Mouse (Mus musculus): ENCODE results near the gene Gse1.

Gene Gse1

GRCm38 (mm10) chr8:120300601-120301141 lies 72.4 kb downstream of the Gse1 start:
- peak; percentile 88 for DNase-seq

GRCm38 (mm10) chr8:120302941-120303675 lies 74.9 kb downstream of the Gse1 start:
- peak; percentile 71 for DNase-seq

- no peak for DNase-seq
These were observed 75.8 kb downstream of the Gse1 start for GRCm38 (mm10) chr8:120304097-120304496.

DNA sequence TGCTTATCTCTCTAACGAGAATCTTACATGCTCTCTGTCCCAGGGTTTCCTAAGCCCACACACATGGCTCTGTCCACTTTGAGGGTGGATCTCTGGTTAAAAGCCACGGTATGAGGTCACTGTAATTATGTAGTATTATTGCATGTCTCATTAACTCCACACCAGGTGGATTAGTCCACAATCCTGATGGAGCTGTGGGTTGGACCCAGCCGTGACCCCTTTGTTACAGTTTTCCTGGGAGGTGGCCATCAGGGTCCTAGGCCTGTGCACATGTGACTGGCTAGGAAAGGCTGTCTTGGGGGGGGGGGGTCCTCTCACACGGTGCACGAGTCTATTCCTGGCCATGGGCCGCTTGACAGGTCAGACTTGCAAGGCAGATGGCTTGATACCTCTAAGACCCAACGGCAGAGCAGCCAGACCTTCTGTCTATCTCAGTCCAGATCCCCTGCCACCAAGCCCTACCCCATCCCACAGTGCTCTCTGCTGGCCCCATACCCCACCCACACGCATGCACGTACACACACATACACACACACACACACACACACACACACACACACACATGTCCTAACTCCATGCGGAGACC lies 77.6 kb downstream of the Gse1 start:
- DNase-seq: no peak

DNA sequence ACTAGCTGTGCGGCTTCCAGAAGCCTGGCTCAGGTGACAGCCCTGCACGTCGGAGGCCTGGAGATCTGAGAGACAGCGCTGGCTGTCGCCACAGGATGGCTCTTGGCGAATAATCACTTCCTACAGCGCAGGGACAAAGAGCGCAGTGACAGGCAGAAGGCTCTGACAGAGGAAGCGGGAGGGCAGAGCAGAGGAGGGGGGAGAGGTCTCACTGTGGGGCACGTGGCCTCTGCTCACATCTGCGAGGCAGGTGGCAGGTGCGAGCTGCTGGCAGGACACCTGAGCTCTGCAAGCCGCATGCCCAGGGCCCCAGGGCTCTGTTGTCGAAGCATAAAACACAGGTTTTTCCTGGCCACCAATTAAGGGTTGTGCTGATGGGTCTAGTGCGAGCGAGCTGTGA lies 78.8 kb downstream of the Gse1 start:
- DNase-seq: no peak

DNA sequence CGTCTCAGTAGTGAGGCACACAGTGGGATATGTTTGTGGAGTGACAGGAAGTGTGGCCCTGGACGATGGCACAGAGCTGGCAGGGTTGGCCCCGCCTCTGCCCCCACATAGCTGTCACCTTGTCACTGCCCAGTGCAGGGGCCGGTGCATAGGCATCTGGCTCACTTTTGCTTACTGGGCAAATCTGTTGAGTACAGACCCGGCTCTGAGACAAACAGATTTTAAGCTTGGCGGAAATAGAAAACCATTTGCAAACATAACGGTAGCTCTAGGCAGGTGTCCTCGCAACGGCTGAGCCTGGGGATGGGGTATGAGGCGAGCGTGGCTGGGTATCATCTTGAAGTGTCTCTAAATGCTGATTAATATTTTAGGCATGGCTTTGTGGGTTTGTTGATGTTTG lies 79.3 kb downstream of the Gse1 start:
- no peak for DNase-seq

DNA sequence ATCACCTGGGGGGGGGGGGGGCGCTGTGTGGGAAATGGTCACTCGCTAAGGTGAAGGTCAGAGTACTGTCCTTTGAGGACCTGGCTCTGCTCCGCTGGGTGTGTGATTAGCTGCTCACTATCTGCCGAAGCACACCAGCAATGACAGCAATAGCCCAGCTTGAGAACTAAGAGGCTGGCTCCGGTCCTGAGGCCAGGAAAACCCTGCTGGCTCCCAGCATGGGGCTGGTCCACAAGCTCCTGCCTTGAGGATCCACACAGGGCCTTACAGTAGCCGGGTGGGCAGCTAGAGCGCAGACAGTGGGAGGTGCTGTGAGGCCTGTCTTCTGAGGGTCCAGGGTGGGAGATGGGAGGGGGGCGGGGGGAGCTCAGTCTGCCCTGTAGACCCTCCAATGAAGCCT lies 79.9 kb downstream of the Gse1 start:
- no peak for DNase-seq

DNA sequence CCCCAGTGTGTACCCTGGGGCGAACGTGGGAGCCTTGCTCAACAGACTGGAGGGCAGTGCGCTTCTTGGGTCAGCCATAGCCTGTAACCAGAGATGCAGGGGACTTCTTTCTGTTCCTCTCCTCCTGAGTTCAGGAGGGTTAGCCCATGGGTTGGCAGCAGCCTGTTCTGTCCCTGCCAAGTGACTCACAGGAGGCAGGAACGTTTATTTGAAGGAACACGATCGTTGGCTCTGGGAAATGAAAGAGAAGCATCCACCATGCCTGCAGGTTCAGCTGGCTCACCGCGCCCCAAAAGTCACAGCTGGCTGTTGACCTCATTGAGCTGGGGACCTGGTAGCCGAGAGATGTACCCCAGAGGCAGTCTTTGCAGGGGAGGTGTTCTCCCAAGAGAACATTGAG lies 80.3 kb downstream of the Gse1 start:
- DNase-seq: no peak

GRCm38 (mm10) chr8:120309326-120309725 lies 81.1 kb downstream of the Gse1 start:
- no peak for DNase-seq

DNA sequence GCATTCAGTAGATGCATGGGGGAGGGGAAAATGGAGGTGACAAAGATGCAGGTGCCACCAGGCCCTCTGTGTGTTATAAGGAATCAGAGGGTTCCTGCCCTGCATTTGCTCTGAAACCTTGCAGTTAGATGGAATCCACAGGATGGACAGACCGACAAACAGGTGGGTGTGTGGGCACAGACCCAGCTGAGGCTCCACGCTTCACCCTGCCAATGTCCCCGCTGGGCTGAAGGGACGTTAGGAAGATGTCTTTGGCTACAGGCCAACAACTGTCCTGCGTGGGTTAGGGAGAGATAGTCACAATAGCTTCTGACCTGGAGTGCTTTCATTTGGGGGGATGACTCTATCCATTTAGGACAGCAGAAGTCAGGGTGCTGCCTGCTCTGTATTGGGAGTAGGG lies 81.8 kb downstream of the Gse1 start:
- no peak for DNase-seq

DNA sequence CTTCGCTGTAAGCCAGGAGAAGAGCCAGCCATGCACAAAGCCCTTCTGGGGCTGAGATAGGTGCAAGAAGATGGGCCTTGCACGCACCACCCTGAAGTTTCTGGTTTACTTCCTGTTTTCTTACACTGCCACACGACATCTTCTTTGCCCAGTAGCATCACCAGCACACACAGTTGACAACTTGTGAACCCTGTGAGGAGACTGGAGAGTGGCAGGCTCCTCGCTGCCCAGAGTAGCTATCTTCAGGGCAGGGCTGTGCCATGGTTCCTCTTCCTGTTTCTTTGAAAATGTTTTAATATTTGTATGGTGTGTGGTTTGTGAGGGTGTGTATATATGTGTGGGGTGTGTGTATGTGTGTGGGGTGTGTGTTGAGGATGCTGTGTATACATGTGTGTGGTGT lies 84.2 kb downstream of the Gse1 start:
- DNase-seq: no peak

- no peak for DNase-seq
These were observed 85.4 kb downstream of the Gse1 start for GRCm38 (mm10) chr8:120313674-120314073.

DNA sequence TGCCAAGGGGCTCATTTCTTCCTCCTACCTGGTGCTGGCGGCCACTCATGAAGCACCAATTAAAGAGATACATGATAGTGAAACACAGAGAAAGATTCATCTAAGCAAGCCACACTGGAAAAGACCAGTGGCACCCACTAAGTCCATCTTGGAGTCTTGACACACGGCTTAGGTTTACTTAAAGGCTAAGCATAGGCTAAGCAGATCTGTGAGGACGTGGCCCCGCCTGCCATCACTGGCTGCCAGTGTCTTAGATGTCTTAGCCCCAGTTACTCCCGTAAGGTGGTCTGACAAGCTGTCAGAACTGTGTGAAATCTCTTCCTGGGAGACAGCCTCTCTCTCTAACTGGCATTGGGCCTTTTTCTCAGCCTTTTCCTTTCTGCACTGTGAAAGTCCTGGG lies 86.7 kb downstream of the Gse1 start:
- DNase-seq: no peak

GRCm38 (mm10) chr8:120315644-120316043 lies 87.4 kb downstream of the Gse1 start:
- no peak for DNase-seq

GRCm38 (mm10) chr8:120316707-120317106 lies 88.5 kb downstream of the Gse1 start:
- no peak for DNase-seq

DNA sequence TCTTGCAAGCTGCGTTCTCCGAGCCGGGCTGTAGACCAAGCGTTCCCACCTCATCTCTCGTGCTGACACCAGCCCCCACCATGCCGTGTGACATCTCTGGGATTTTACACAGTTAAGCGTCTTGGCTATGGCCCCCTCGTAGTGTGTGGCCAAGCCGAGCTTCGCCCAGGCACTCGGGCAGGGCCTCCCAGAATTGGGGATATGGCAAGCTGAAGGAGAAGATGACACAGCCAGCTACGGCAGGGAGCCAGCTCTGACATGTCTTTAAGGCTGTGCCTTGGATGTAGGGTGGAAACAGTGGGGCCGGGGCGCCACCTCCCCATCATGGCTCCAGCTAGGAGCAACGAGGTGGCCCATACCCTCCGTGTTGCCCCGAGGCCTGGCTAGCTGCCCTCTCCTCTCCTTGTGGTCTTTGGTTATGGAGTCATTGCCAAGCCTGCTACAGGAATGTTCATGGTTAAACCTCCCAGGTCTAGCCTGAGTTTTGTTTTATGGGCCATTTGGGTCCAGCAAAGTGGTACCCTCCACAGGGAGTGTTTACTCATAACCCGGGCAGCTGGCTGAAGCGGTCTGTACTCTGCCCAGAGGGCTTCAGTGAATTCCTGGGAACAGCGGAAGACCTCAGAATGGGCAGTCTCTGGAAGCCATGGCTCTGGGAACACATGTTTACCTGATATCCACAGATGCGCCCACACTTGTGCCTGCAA lies 89.0 kb downstream of the Gse1 start:
- no peak for DNase-seq

DNA sequence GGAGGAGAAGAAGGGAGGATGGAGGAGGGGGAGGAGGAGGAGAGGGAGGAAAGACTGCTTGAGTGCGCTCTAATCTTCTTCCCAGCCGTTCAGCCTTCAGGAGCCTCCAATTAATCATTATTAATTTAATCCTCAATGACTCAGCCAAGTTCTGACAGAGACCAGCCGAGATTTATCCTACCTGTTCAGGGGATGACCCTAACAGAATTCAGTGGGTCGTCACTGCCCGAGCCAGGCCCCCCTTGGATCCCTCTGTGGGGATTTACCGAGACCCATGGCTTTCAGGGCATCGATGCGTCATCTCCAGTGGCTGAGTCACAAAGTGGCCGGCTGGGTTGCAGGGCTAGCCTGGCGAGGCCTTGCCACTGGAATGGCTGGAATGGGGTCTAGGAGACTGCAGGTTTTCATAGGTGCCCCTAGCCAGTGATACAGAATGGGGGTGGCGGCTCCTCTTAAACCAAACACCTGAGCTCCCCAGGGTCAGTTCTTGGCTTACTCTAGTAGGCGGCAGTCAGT lies 90.3 kb downstream of the Gse1 start:
- no peak for DNase-seq

DNA sequence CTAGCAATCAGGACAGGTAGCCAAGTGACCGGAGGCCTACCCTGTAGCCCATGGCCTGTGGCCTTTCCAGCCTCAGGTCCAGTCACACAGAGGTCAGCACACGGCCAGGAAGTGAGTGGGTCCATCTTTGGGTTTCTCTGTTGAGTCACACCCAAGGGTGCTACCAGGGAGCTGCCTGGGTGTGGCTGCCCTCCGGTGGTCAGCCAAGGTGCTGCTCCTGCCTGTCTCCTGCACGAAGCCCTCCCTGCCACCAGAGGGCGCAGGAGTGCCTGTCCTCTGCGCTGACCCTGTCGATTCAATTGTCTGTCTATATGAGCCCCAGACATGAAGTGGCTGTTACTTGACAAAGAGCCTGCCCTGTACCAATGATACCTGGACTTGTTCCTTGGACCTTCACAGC lies 91.2 kb downstream of the Gse1 start:
- DNase-seq: peak; percentile 65

DNA sequence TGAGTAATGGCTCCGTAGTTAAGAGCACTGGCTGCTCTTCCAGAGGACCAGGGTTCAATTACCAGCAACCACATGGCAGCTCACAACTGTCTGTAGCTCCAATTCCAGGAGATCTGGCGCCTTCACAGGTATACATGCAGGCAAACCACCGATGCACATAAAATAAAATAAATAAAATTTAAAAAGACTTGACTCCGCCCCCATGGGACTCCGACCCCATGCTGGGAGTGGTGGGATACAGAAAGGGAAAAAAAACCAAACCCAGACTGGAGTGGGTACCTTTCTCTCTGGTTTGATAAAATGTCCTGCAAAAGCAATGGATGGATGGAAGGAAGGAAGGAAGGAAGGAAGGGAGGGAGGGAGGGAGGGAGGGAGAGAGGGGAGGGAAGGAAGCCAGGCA lies 91.9 kb downstream of the Gse1 start:
- DNase-seq: no peak

DNA sequence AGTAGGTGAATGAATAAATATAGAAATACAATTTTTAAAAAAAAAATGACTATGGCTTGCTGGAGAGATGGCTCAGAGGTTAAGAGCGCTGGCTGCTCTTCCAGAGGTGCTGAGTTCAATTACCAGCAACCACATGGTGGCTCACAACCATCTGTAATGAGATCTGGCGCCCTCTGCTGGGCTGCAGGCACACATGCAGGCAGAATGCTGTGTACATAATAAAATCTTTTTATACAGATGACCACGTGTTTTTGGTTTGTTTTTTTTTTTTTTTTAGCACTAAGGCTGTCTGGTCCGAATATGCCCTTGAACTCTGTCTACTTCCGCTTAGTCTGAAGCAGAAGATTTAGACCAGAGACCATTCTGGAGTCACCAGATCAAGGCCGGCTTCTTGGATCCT lies 93.5 kb downstream of the Gse1 start:
- DNase-seq: no peak

- peak; percentile 77 for DNase-seq
These were observed 94.7 kb downstream of the Gse1 start for GRCm38 (mm10) chr8:120322956-120323448.

GRCm38 (mm10) chr8:120324555-120324954 lies 96.3 kb downstream of the Gse1 start:
- DNase-seq: peak; percentile 43

DNA sequence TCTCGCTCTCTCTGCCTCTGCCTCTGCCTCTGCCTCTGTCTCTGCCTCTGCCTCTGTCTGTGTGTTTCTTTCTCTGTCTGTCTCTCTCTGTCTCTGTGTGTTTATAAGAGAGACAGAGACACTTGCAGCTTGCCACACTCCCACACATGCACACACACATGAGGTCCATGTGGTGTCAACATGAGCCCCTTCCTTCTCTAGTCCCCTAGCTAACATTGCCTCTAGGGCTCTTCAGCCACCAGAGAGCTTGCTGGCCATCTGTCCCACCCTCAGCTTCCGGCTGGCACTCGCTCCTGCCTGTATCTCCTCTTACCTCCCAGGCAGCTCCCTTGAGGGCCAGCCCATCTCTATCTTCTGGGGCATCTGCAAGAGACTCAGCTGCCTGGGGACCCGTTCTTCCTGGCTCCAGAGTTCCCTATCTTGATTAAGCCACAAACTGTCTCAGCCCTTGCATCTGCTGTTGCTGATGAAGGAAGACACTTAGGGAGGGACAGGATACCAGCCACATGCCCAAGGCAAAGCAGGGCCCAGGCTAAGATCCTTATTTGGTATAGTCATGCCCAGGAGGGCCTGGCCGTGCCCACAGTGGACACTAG lies 97.0 kb downstream of the Gse1 start:
- DNase-seq: no peak
